Mouse (Mus musculus) MEL (cell line): ENCODE data around the gene Brms1. TPM values are rescaled to one million over a fixed set of nuclear protein-coding genes. Genes with fewer than 3 reads are reported as not detected.
A peak's percentile ranks its signal among the peaks of the same experiment; 100 is the strongest.

Experiments used
- DNase-seq: peaks from one replicate; pipeline ENCODE4 v3.0.0; 2011; ENCODE audit warnings: low read depth, low spot score
- H3K27ac ChIP-seq: 2 replicates; pipeline ENCODE4 v1.5.1; 2012; ENCODE audit warnings: low read depth, mild to moderate bottlenecking, control low read depth, low read length, moderate library complexity; ENCODE audit not compliant: control insufficient read depth
- H3K27me3 ChIP-seq, 2 experiments: fragments of 150-350 bp in 1 of 2; sonication (generic) in 1 of 2; 2 replicates each; pipeline ENCODE4 v1.6.1; 2012; ENCODE audit warnings: low read length in 2 of 2, mild to moderate bottlenecking in 2 of 2, improper control_type of control experiment in 1 of 2, moderate library complexity in 1 of 2; ENCODE audit not compliant: insufficient read depth in 2 of 2, control insufficient read depth in 1 of 2
- H3K36me3 ChIP-seq, 2 experiments: 2 replicates each; pipeline ENCODE4 v1.6.1; 2012 to 2014; ENCODE audit warnings: low read length in 2 of 2, improper control_type of control experiment in 1 of 2, inconsistent platforms in 1 of 2, mild to moderate bottlenecking in 1 of 2; ENCODE audit not compliant: insufficient read depth in 2 of 2, control insufficient read depth in 1 of 2
- H3K4me1 ChIP-seq, 2 experiments: fragments of 150-350 bp in 1 of 2; sonication (generic) in 1 of 2; 2 replicates each; pipeline ENCODE4 v1.6.1; 2012; ENCODE audit warnings: low read length in 2 of 2, improper control_type of control experiment in 1 of 2, mild to moderate bottlenecking in 1 of 2; ENCODE audit not compliant: insufficient read depth in 2 of 2, control insufficient read depth in 1 of 2
- H3K4me3 ChIP-seq, 2 experiments: fragments of 150-350 bp in 1 of 2; sonication (generic) in 1 of 2; 2 replicates each; pipeline ENCODE4 v1.5.1; 2012; ENCODE audit warnings: low read depth in 2 of 2, low read length in 2 of 2, mild to moderate bottlenecking in 2 of 2, moderate library complexity in 2 of 2, control low read depth in 1 of 2, improper control_type of control experiment in 1 of 2; ENCODE audit not compliant: control insufficient read depth in 1 of 2, insufficient read depth in 1 of 2
- H3K79me2 ChIP-seq: 2 replicates; pipeline ENCODE4 v1.6.1; 2012; ENCODE audit warnings: mild to moderate bottlenecking, low read length, moderate library complexity; ENCODE audit not compliant: control insufficient read depth, poor library complexity, insufficient read depth
- H3K9ac ChIP-seq: 2 replicates; pipeline ENCODE4 v1.6.1; 2012; ENCODE audit warnings: low read depth, mild to moderate bottlenecking, control low read depth, low read length, moderate library complexity; ENCODE audit not compliant: control insufficient read depth, poor library complexity, severe bottlenecking
- H3K9me3 ChIP-seq: fragments of 150-350 bp; sonication (generic); replicated peaks from 2 replicates; pipeline ENCODE4 v1.6.1; 2012; ENCODE audit warnings: mild to moderate bottlenecking, low read length, improper control_type of control experiment, moderate library complexity; ENCODE audit not compliant: insufficient read depth
- CHD2 ChIP-seq: IDR thresholded peaks from 2 replicates; pipeline ENCODE4 v1.6.1; 2011; ENCODE audit warnings: low read length, improper control_type of control experiment
- CTCF ChIP-seq, 3 experiments: IDR thresholded peaks in 2 of 3; conservative IDR thresholded peaks in 1 of 3; 2 replicates each; pipeline ENCODE4 v1.5.1; 2011 to 2012; ENCODE audit warnings: low read length in 3 of 3, low read depth in 2 of 3, mild to moderate bottlenecking in 2 of 3, improper control_type of control experiment in 1 of 3, inconsistent platforms in 1 of 3, mixed read lengths in 1 of 3, moderate library complexity in 1 of 3; ENCODE audit not compliant: control insufficient read depth in 1 of 3, insufficient read depth in 1 of 3, poor library complexity in 1 of 3, severe bottlenecking in 1 of 3
- ELF1 ChIP-seq: IDR thresholded peaks from 2 replicates; pipeline ENCODE4 v1.6.1; 2014; ENCODE audit warnings: low read depth, mild to moderate bottlenecking, inconsistent platforms, low read length, improper control_type of control experiment, moderate library complexity
- ETS1 ChIP-seq: IDR thresholded peaks from 2 replicates; pipeline ENCODE4 v1.6.1; 2012; ENCODE audit warnings: low read depth, mild to moderate bottlenecking, inconsistent platforms, low read length, improper control_type of control experiment, moderate library complexity
- GATA1 ChIP-seq: IDR thresholded peaks from 2 replicates; pipeline ENCODE4 v1.6.1; 2011; ENCODE audit warnings: low read depth, low read length, improper control_type of control experiment
- HCFC1 ChIP-seq: IDR thresholded peaks from 2 replicates; pipeline ENCODE4 v1.6.1; 2012; ENCODE audit warnings: low read depth, mild to moderate bottlenecking, inconsistent platforms, low read length, improper control_type of control experiment, moderate library complexity
- JUND ChIP-seq: IDR thresholded peaks from 2 replicates; pipeline ENCODE4 v1.6.1; 2011; ENCODE audit warnings: low read depth, mild to moderate bottlenecking, improper control_type of control experiment, low read length
- MAFK ChIP-seq: IDR thresholded peaks from 2 replicates; pipeline ENCODE4 v1.6.1; 2011; ENCODE audit warnings: low read depth, mild to moderate bottlenecking, low read length, improper control_type of control experiment, borderline replicate concordance
- MAX ChIP-seq: IDR thresholded peaks from 2 replicates; pipeline ENCODE4 v1.6.1; 2011; ENCODE audit warnings: low read length, improper control_type of control experiment
- MAZ ChIP-seq: IDR thresholded peaks from 2 replicates; pipeline ENCODE4 v1.6.1; 2012; ENCODE audit warnings: low read depth, mild to moderate bottlenecking, inconsistent platforms, low read length, improper control_type of control experiment
- MEF2A ChIP-seq: IDR thresholded peaks from 2 replicates; pipeline ENCODE4 v1.6.1; 2014; ENCODE audit warnings: low read depth, mild to moderate bottlenecking, inconsistent platforms, low read length, improper control_type of control experiment; ENCODE audit not compliant: poor library complexity, insufficient replicate concordance, severe bottlenecking; ENCODE audit errors: extremely low read depth
- MYB ChIP-seq: IDR thresholded peaks from 2 replicates; pipeline ENCODE4 v1.6.1; 2011; ENCODE audit warnings: mild to moderate bottlenecking, low read depth, low read length, improper control_type of control experiment
- MYC ChIP-seq: IDR thresholded peaks from 2 replicates; pipeline ENCODE4 v1.6.1; 2011; ENCODE audit warnings: low read depth, mild to moderate bottlenecking, low read length, improper control_type of control experiment, moderate library complexity
- NELFE ChIP-seq: IDR thresholded peaks from 2 replicates; pipeline ENCODE4 v1.6.1; 2011; ENCODE audit warnings: low read depth, low read length, improper control_type of control experiment
- NRF1 ChIP-seq: IDR thresholded peaks from 2 replicates; pipeline ENCODE4 v1.6.1; 2014; ENCODE audit warnings: low read depth, mild to moderate bottlenecking, inconsistent platforms, low read length, improper control_type of control experiment, moderate library complexity; ENCODE audit not compliant: poor library complexity, insufficient read depth, severe bottlenecking
- POLR2AphosphoS2 ChIP-seq: IDR thresholded peaks from 2 replicates; pipeline ENCODE4 v1.6.1; 2011; ENCODE audit warnings: low read length, improper control_type of control experiment
- POLR2AphosphoS5 ChIP-seq: IDR thresholded peaks from 2 replicates; pipeline ENCODE4 v1.6.1; 2012; ENCODE audit warnings: low read depth, borderline replicate concordance, mild to moderate bottlenecking, inconsistent platforms, low read length, moderate library complexity, mixed read lengths
- RAD21 ChIP-seq: IDR thresholded peaks from 2 replicates; pipeline ENCODE4 v1.6.1; 2011; ENCODE audit warnings: mild to moderate bottlenecking, low read depth, low read length, improper control_type of control experiment
- RCOR1 ChIP-seq: IDR thresholded peaks from 2 replicates; pipeline ENCODE4 v1.6.1; 2012; ENCODE audit warnings: low read depth, mild to moderate bottlenecking, inconsistent platforms, low read length, improper control_type of control experiment
- SIN3A ChIP-seq: IDR thresholded peaks from 2 replicates; pipeline ENCODE4 v1.6.1; 2012; ENCODE audit warnings: low read length, improper control_type of control experiment, inconsistent platforms
- TAL1 ChIP-seq: IDR thresholded peaks from 2 replicates; pipeline ENCODE4 v1.6.1; 2012; ENCODE audit warnings: mild to moderate bottlenecking, inconsistent platforms, low read length, moderate library complexity, mixed read lengths
- TBP ChIP-seq: IDR thresholded peaks from 2 replicates; pipeline ENCODE4 v1.8.0; 2011; ENCODE audit warnings: low read depth, low read length, improper control_type of control experiment
- TCF12 ChIP-seq: IDR thresholded peaks from 2 replicates; pipeline ENCODE4 v1.6.1; 2014; ENCODE audit warnings: low read depth, mild to moderate bottlenecking, inconsistent platforms, low read length, improper control_type of control experiment, moderate library complexity
- UBTF ChIP-seq: IDR thresholded peaks from 2 replicates; pipeline ENCODE4 v1.6.1; 2012; ENCODE audit warnings: low read depth, mild to moderate bottlenecking, inconsistent platforms, low read length, improper control_type of control experiment, moderate library complexity, borderline replicate concordance; ENCODE audit not compliant: insufficient read depth
- USF1 ChIP-seq: IDR thresholded peaks from 2 replicates; pipeline ENCODE4 v1.6.1; 2014; ENCODE audit warnings: low read depth, mild to moderate bottlenecking, inconsistent platforms, low read length, improper control_type of control experiment, moderate library complexity
- USF2 ChIP-seq, 2 experiments: IDR thresholded peaks; 2 replicates each; pipeline ENCODE4 v1.6.1; 2011 to 2012; ENCODE audit warnings: improper control_type of control experiment in 2 of 2, low read length in 2 of 2, borderline replicate concordance in 1 of 2, inconsistent platforms in 1 of 2, low read depth in 1 of 2, mild to moderate bottlenecking in 1 of 2; ENCODE audit not compliant: insufficient read depth in 1 of 2
- ZC3H11A ChIP-seq: IDR thresholded peaks from 2 replicates; pipeline ENCODE4 v1.6.1; 2012; ENCODE audit warnings: low read depth, mild to moderate bottlenecking, inconsistent platforms, low read length, improper control_type of control experiment
- ZMIZ1 ChIP-seq: IDR thresholded peaks from 2 replicates; pipeline ENCODE4 v1.6.1; 2012; ENCODE audit warnings: low read depth, mild to moderate bottlenecking, inconsistent platforms, low read length, improper control_type of control experiment, moderate library complexity
- ZNF384 ChIP-seq: IDR thresholded peaks from 2 replicates; pipeline ENCODE4 v1.6.1; 2012; ENCODE audit warnings: low read depth, mild to moderate bottlenecking, inconsistent platforms, low read length, improper control_type of control experiment
- polyA plus RNA-seq, 2 experiments: library from polyadenylated mRNA; stranded (reverse) in 1 of 2; unstranded in 1 of 2; fragments of >175 nt in 1 of 2; fragments of >200 nt in 1 of 2; gene quantifications; 2 replicates each; pipeline versions ENCODE4 v1.2.1 to v1.2.4; 2012; ENCODE audit warnings: low replicate concordance in 2 of 2, low read depth in 1 of 2; ENCODE audit not compliant: insufficient read length in 2 of 2, insufficient read depth in 1 of 2, missing spikeins in 1 of 2
- total RNA-seq: library from RNA; depleted of rRNA; stranded (reverse); fragments of 300-350 nt; gene quantifications from 2 replicates; pipeline ENCODE4 v1.2.3, GENCODE M21; 2012

Brms1 gene
- total and polyA plus RNA-seq, 3 experiments, result 29.6 to 78.6 TPM; not detected in 1

DNA sequence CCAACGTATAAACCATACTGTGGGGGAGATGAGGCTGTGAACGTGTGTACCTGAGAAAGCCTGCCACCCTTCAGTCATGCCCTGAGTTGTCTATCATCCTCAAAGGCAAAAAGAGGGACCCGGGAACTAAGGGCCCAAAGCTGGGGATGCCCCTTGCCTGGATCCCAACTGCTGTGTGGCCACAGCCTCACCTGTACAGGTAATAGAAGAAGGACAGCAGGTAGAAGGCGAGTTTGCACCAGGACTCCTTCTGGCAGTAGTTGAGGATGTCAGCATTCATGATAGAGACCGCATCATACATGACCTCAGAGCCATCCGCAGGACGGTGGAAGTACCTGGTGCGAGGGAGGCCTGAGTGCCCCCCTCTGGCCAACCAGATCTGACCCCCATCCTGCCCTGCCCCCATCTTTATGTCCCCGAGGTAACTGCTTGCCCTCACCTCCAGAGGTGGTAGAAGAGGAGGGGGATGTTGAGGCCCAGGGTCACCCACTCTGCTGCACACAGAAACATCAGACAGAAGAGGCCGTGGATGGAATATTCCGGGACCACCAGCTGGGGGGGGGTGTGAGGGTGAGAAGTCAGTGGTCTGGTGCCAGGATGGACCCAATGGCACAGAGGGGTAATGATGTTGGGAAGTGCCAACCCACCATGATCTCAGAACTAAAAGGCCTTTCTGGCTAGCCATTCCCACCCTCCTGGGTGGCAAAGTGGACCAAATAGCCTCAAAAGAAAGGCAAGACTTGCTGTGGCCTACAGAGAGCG lies 52.5 kb downstream of the Brms1 start:
- H3K9ac ChIP-seq, result no peak overlapping the region
- H3K27me3 ChIP-seq, result no peaks in the 10 kb centered on the region
- H3K36me3 ChIP-seq, result peaks cover 0 to 4% of the 10 kb centered on the region in 2 experiments; a peak in 2 of 4 replicates
- no peak overlapping the region for H3K27ac ChIP-seq
- H3K79me2 ChIP-seq, result peaks cover 2% of the 10 kb centered on the region; the same call in 1 of the 2 replicates
- no peak overlapping the region for H3K4me3 ChIP-seq
- no peak for DNase-seq
- no peak for TF ChIP-seq CTCF (IDR thresholded peaks at IDR 0.05 in 2 of 3, conservative IDR thresholded peaks at IDR 0.05 in 1 of 3; ENCODE audit: control insufficient read depth in 1 of 3, insufficient read depth in 1 of 3, low read depth in 2 of 3, low read length in 3 of 3, poor library complexity in 1 of 3, severe bottlenecking in 1 of 3)
- no peak for TF ChIP-seq GATA1
- no peak for TF ChIP-seq TCF12
- no peak for TF ChIP-seq ETS1
- TF ChIP-seq ZNF384, result no peak
- TF ChIP-seq USF2 (IDR thresholded peaks at IDR 0.05; ENCODE audit: borderline replicate concordance in 1 of 2, insufficient read depth in 1 of 2, low read depth in 1 of 2, low read length in 2 of 2), result no peak
- TF ChIP-seq MYC, result no peak
- TF ChIP-seq RAD21, result no peak
- TF ChIP-seq POLR2AphosphoS5, result no peak
- TF ChIP-seq RCOR1, result no peak
- TF ChIP-seq UBTF, result no peak
- no peak for TF ChIP-seq USF1
- TF ChIP-seq NELFE, result no peak
- H3K9me3 ChIP-seq, result no peaks in the 10 kb centered on the region
- peaks cover 0 to 19% of the 10 kb centered on the region in 2 experiments; a peak in 2 of 4 replicates for H3K4me1 ChIP-seq

DNA sequence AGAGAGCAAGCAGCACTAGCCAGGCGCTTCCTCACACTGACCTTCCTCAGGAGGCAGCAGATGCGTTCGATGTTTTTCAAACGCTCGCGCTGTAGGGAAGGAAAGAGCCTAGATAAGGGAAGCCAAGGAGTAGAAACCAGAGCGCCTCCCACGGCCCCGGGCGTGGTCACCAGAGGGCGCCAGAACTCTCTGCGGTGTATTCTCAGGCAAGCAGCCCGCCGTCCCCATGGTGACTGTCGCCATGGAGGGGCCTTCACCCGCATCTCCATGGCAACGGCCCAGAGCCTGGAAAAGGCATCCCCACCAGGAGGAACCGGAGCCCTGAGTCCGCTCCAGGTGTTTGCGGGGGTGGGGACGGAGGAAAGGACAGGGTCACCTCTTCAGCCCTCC lies 53.1 kb downstream of the Brms1 start:
- Histone ChIP-seq H3K79me2 (no peaks in the 10 kb centered on the region), H3K9me3 (no peaks in the 10 kb centered on the region), H3K4me1 (peaks cover 0 to 15% of the 10 kb centered on the region in 2 experiments; a peak in 2 of 4 replicates), H3K4me3 (no peak overlapping the region), H3K27me3 (no peaks in the 10 kb centered on the region), H3K27ac (no peak overlapping the region), H3K36me3 (peaks cover 0 to 4% of the 10 kb centered on the region in 2 experiments; a peak in 2 of 4 replicates), H3K9ac (no peak overlapping the region)
- peak; percentile 93 for DNase-seq
- TF ChIP-seq GATA1, result peak; percentile 72
- no peak for TF ChIP-seq NRF1
- no peak for TF ChIP-seq MEF2A
- no peak for TF ChIP-seq TAL1
- TF ChIP-seq SIN3A, result peak; percentile 86
- no peak for TF ChIP-seq JUND
- 0 out of 2 replicates have a peak, but pooled peaks have one; percentile 26 for TF ChIP-seq ZC3H11A
- no peak for TF ChIP-seq MAX
- no peak for TF ChIP-seq CHD2
- TF ChIP-seq NELFE, result no peak
- TF ChIP-seq ELF1, result peak; percentile 65; the same call in 1 of the 2 replicates
- peak; percentile 67; the same call in 1 of the 2 replicates for TF ChIP-seq MAZ
- peak; percentile 83 to 95 (median 92) for TF ChIP-seq CTCF (IDR thresholded peaks at IDR 0.05 in 2 of 3, conservative IDR thresholded peaks at IDR 0.05 in 1 of 3; ENCODE audit: control insufficient read depth in 1 of 3, insufficient read depth in 1 of 3, low read depth in 2 of 3, low read length in 3 of 3, poor library complexity in 1 of 3, severe bottlenecking in 1 of 3)
- no peak for TF ChIP-seq MYB
- no peak for TF ChIP-seq USF2 (IDR thresholded peaks at IDR 0.05; ENCODE audit: borderline replicate concordance in 1 of 2, insufficient read depth in 1 of 2, low read depth in 1 of 2, low read length in 2 of 2)
- TF ChIP-seq MAFK, result no peak
- TF ChIP-seq POLR2AphosphoS2, result peak; percentile 58; the same call in 1 of the 2 replicates
- no peak for TF ChIP-seq ZMIZ1
- peak; percentile 59; the same call in 1 of the 2 replicates for TF ChIP-seq HCFC1
- no peak for TF ChIP-seq TBP
